Mouse (Mus musculus) thymus, postnatal 36 days (tissue): Measurements from ENCODE around the gene Rad23a.

Experiments used
- DNase-seq, 2 experiments: peaks; one replicate each; pipeline ENCODE4 v3.0.0; 2022; ENCODE audit warnings: mixed read lengths in 2 of 2

The Rad23a gene

DNA sequence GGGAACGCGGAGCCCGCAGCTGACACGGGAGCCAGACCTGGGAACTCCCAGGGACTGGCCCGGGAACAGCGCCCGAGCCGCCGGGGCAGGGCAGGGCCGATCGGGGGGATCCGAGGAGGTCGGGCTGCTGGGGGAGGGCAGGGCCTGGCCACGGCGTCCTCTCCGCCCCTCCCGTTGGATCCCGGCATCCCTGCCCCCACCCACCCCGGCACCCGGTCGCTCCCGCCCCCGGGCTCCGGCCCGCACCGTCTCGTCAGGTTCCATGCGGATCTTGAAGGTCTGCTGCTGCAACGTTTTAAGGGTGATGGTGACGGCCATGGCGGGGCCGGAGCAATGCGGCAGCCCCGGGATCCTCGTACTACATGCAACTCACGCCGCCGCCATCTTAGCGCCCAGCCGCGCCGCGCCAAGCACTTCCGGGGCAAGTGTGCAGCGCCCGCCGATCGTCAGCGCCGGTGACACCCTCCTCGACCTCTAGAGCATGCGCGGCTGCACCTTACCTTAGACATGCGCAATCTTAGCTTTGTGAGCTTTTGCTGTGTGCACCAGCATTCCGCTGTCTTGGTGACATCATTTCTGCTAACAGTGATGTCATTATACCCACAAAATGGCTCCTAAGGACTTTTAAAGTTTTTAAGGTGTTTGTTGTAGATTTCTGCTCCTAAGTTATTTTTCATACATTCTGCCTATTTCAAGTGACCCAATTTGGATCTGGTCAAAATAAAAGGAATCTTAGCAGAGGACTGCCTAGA is at the start of gene Rad23a:
Gene Rad23a (minus strand): TSS at position 418 of the 752 bp plus-strand sequence.
- DNase-seq = peak; percentile 85 to 91

- no peak for DNase-seq
These were observed 48.7 kb upstream of the Rad23a start for GRCm38 (mm10) chr8:84889141-84889540.

DNA sequence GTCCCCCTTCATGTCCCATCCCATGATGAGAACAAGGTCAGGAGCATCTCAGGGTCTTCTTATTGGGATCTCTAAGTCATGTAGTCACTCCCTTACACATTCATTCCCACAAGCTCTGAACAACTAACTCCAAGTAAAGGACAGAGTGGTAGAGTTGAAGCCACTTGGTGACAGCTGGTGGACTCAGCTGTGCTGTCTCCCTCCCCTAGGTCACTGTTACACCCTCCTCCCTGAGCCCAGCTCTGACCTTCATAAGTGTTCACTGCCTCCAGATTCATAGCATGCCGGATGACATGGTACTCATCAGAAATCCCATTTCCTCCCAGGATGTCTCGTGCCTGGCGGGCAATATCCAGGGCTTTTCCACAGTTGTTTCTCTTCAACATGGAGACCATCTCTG is 47.8 kb upstream of the Rad23a start:
- no peak for DNase-seq

DNA sequence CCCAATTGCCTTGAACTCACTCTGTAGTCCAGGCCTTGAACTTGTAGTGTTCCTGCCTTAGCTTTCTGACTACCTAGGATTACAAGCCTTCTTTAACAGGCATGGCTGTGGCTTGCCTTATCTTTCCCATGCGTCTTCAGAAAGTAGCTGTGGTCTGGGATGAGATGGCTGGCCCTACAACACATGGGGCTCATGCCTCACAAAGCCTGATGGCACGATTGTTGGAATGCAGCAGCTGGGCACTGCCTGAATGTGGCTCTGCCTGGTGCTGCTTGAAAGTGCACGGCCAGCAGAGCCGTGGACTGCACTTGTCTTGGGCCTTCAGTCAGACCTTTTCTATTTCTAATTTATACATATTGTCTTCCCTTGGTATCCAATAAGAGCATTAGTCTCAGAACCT is 44.3 kb upstream of the Rad23a start:
- no peak for DNase-seq

- DNase-seq = no peak
These were observed 38.5 kb upstream of the Rad23a start for GRCm38 (mm10) chr8:84878915-84879314.

DNA sequence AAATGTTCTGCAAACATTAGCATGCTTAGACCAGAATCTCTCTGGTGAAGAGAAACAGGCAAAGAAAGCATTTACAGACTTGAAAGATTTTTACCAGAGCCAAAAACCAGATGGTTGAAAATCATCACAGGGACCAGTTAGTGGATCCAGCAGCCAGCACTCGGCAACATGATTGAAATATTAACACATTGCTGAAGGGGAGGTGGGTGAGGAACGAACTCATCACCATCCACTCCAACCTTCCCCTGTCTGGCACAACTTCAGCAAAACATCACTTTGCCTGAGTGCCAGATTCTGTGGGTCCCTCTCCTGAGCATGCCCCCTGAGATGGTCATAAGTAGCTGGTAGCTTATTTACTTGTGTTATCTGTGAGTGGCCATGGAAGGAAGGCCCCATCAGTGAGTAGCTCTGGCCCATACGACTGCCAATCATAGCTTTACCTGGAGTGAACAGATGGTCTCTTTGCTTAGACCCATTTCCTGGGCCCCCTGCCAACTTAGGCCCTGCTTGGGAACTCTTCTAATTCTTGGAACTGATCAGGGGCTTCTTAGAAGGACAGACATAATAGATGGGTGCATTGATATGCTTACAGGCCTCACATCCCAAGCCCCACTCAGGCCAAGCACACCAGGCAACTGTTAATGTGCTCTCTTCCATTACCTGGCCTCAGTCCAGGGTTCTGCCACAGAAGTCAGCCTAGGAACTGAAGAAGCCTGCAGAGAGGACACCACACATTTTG is 37.0 kb upstream of the Rad23a start:
- DNase-seq = no peak

DNA sequence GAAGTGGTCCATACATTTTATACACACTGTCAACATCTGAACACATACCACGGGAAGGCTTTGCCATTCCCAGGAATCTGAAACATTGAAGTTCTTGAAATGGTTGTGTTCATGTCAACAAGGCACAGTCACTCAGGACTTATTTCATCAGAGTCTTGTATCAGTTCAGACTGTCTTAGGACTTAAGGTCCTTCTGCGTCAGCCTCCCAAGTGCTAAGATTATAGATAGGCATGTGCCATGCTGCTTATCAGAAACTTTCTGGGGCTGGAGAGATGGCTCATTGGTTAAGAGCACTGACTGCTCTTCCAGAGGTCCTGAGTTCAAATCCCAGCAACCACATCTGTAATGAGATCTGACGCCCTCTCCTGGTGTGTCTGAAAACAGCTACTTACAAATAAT is 33.9 kb upstream of the Rad23a start:
- no peak for DNase-seq

DNA sequence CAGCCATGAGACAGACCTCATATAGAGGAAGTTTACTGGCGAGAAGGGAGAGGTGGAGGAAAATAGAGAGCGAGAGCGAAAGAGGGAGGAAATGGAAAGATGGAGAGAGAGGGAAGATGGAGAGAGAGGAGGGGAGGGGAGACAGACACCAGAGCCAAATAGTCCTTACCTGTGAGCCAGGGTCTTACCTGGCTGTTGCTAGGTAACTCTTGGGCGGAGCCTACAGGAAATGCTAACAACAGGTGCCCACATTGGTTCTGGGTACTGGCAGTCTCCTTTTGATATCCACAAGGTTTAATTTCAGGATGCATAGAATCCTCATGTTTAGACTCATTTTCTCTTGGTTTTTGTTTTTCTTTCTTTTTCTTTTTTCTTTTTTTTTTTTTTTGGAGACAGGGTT is 32.6 kb upstream of the Rad23a start:
- no peak for DNase-seq

- DNase-seq = peak; percentile 35 to 49
These were observed 32.0 kb upstream of the Rad23a start for GRCm38 (mm10) chr8:84872309-84872965.

DNA sequence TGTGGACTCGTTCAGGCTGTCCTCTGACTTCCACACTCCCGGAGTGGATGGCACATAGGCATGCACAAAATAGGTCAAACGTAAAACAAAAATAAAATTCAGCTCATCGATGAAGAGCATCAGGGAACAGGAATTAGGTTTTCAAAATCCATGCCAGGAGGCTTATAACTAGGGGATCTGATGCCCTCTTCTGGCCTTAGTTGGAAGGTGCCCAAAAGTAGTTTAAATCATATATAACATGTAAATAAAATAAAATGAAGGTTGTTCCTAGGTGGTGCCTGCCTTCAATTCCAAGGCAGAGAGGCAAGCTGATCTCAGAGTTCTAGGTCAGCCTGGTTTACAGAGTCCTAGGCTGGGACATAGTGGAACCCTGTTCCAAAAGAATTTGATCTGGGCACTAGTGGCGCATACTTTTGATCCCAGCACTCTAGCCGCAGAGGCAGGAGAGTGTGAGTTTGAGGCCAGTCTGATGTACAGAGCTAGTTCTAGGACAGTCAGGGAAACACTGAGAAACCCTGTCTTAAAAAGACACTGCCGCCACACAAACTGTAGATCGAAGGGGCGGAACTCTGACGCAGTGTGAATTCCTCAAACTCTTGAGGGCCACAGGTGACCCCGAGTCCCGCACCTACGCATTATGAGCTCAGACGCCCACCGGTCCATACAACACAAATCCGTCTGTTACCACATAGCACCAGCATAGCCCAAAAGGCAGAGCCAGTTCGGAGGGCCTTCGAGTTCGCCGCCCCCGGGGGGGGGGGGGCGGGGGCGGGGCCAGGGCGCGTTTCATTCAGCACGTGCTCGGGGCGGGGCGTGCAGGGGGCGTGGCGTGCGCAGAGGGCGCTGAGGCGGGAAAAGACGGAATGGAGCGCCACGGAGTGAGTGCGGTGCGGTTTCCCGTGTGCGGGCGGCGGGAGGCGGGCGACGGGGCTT is 31.2 kb upstream of the Rad23a start, which contains the start of gene Syce2:
Gene Syce2 (plus strand): TSS at position 736 of the 933 bp plus-strand sequence.
- DNase-seq = peak; percentile 84 to 86

GRCm38 (mm10) chr8:84856864-84857441 is 16.5 kb upstream of the Rad23a start, which contains the start of gene Farsa:
Gene Farsa (plus strand): TSS chr8:84856989.
- DNase-seq = peak; percentile 88 to 90

DNA sequence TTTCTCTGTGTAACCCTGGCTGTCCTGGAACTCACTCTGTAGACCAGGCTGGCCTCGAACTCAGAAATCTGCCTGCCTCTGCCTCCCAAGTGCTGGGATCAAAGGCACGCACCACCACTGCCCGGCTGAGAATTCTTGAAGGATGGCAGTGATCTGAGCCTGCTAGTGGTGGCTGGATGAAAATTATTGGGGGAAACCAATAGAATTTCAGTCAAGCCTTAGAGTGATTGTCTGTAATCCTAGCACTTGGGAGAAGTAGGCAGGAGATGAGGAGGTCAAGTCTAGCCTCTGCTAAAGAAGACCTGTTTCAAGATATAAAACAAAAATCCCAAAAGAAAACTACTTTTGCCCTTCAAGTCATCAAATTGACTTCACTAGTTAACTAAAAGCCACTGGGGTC is 16.0 kb upstream of the Rad23a start:
- no peak for DNase-seq

DNA sequence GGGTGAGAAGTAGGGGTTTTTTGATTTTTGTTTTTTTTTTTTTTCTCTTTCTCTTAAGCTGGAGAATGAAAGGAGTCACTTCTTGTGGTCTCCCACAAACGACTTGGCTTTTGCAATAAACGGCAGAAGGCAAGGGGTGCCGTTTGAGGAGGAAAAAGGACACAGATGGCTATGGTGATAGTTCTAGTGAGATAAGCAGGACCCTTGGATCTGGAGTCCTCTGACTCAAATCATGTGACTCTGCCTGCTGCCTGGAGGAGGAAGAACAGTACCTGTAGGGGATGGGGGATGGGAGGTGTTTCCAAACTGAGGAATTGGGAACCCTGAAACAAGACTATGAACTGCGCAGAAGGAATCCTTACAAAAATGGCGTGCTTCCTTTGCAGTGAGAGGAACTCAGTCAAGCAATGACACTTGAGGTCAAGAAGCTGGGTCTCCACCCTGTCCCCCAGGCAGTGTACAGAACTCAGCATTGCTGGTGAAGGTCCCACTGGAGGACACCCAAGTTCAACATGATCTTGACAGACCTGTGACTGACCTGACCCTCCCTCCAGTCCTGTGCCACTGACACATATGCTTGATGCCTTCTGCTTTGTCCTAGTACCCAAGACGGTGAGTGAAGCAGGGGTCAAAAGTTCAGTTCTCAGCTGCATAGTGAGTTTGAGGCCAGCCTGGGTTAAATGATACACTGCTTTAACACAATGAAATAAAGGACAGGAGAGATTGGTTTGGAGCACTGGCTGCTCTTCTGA is 7.4 kb upstream of the Rad23a start:
- DNase-seq = peak; percentile 17 to 34

GRCm38 (mm10) chr8:84846722-84847572 is 6.5 kb upstream of the Rad23a start, which contains the start of gene Calr:
Gene Calr (minus strand): TSS chr8:84846934.
- peak; percentile 99 to 100 for DNase-seq

GRCm38 (mm10) chr8:84846094-84846721 is 5.7 kb upstream of the Rad23a start:
- peak in 1 of 2 experiments; percentile 33 for DNase-seq

GRCm38 (mm10) chr8:84845355-84846093 is 5.1 kb upstream of the Rad23a start:
- DNase-seq = peak; percentile 15 to 35

- DNase-seq = no peak
These were observed 4.1 kb upstream of the Rad23a start for GRCm38 (mm10) chr8:84844397-84845070.

DNA sequence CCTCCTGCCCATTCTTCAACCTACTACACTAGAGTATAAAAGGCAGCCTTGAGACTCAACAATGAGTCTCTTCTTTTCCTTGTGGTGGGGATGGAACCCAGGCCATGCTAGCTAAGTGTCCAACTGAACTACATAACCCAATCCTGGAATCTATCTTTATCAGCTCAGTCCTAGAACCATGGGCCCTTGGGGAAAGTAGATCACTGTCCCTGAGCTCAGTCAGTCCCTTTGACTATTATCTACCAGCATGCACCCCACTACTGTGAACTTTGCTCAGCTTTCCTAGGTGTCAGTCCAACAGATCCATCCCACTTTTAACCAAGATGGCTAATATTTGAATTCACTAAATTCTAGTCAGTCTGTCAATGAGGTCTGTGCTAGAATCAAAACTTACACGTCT is 1.0 kb upstream of the Rad23a start:
- no peak for DNase-seq
